Mouse (Mus musculus) left cerebral cortex, postnatal 10 days (tissue): ENCODE results near the gene Fgf18. TPM values are rescaled to one million over a fixed set of nuclear protein-coding genes. Genes with fewer than 3 reads are reported as not detected.
A peak's percentile ranks its signal among the peaks of the same experiment; 100 is the strongest.

ENCODE experiments used
- DNase-seq, 2 experiments: peaks; one replicate each; pipeline ENCODE4 v3.0.0; 2021 to 2022; ENCODE audit warnings: low spot score in 2 of 2, mixed read lengths in 1 of 2; ENCODE audit errors: extremely low spot score in 1 of 2
- intact Hi-C: fragments of 180-260 bp; cut with DNase I; formaldehyde crosslinking; loops from one replicate; pipeline ENCODE4 v1.15.1; 2025
- total RNA-seq, 2 experiments: library from RNA; stranded (reverse); gene quantifications; 2 replicates each; pipeline ENCODE4 v1.2.3; 2021

Gene Fgf18
- total RNA-seq, 2 experiments from 2014 or later: 5.8 to 7.0 TPM

DNA sequence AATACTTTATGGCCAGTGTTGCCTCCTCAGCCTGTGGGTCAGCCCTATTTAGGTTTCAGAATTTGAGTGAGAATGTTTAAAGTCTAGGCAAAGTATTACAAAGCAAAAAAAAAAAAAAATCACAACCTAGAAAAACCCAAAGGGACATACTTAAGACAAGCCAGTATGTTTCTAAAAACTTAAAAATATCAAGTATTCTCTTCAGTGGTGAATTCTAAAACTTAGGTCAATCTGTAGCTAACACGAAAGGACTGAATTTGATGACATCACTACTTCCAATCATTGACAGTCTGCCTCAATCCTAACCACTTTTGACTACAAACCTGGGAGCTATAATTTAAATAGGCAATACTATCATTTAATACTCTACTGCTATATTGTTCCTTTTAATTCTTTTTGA, 5.8 kb upstream of the Fgf18 start:
- intact Hi-C loops: no loop called here
- DNase-seq: no peak

DNA sequence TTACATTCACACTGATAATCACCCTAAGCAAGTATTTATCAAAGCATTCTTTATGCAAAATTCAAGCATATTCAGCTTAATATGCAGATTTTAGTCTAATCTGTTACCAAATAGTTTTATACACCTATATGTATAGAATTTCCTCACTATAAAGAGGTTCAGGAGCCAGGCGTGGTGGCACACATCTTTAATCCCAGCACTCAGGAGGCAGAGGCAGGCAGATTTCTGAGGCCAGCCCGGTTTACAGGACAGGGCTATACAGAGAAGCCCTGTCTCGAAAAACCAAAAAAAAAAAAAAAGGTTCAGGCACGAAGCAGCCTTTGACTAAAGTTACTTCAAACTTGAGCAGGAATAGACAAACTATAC, 4.6 kb upstream of the Fgf18 start:
- intact Hi-C loops: no loop called here

DNA sequence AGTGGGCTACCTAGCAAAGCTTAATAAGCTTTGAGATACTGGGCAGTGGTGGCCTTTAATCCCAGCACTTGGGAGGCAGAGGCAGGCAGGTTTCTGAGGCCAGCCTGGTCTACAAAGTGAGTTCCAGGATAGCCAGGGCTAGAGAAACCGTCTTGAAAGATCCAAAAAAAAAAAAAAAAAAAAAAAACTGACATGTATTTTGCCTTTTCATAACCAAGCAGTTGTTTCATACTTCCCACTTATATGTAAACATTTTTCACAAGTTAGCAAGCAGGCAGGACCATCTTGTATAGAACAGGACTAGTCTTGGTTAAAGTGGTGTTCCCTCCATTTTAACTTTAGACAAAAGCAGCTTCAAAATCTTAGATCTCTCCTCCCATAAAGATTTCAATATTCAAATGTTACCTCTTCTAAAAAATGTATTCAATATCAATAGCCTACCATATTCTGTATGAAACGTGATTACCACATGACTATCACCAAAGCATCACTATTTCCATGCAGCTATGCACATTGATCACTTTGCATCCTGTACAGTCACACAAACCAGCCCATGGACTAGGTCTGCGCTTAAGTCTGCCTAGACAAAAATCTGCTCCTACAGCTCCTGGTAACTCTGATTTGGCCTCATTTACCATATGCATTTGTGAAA, 4.1 kb upstream of the Fgf18 start:
- DNase-seq: no peak
- intact Hi-C loops: no loop called here

More for the DNA sequence above, 4.6 kb upstream of the Fgf18 start:
- no peak for DNase-seq

DNA sequence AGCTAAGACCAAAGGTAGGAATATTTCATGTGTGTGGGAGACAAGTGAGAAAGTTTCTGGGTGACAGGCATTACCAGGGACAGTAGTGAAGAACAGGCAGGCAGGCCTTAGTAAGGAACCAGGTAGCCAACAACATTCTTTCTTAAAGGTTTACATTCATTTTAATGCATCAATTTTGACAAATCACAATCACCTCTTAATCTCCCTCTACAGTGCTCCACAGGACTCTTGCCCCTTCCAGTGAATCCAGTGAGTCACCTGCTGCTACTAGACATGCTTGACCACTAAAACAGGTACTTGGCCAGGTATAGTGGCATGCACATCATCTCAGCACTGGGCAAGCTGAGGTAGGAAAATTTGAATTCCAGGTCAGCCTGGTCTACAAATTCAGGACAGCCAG, 3.2 kb upstream of the Fgf18 start:
- intact Hi-C loops: no loop called here
- no peak for DNase-seq

DNA sequence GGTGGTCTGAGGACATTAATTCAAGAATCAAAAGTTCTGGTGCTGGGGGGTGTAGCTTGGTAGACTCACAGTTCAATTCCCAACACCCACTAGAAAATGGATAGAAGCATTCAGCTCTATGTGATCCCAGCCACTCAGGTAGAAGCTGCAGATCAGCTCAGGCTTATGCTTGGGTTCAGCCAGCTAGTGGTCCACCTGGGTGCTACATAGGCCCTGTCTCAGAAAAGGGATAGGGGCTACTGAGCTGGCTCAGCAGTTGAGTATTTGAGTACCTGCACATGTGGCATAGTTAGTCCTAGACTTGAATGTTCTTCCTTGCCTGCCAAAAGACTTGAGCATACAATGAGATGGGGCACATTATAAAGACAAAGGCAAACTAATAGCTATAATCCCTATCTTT, 2.3 kb upstream of the Fgf18 start:
- intact Hi-C loops: loop anchor here (5.0 kb wide), 2 partner anchors 432 to 967 kb away; no protein-coding TSS in a partner anchor
- no peak for DNase-seq

DNA sequence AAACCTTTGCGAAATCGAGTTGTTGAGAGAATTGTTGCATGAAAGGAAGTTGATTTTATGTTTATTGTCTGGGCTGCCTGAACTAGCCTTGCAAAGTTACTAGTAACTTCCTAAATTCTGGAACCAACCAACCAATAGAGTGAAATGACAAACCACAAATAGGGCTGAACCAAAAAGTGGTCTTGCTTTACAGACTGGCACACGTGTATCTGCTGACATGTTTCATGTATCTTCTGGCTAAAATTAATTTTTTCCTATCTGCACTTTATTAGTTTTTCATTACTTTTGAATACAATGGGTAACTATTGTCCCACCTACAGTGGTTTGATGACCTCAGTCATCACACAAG, 1.9 kb upstream of the Fgf18 start:
- DNase-seq: no peak
- intact Hi-C loops: loop anchor here (5.0 kb wide), 2 partner anchors 432 to 967 kb away; no protein-coding TSS in a partner anchor

DNA sequence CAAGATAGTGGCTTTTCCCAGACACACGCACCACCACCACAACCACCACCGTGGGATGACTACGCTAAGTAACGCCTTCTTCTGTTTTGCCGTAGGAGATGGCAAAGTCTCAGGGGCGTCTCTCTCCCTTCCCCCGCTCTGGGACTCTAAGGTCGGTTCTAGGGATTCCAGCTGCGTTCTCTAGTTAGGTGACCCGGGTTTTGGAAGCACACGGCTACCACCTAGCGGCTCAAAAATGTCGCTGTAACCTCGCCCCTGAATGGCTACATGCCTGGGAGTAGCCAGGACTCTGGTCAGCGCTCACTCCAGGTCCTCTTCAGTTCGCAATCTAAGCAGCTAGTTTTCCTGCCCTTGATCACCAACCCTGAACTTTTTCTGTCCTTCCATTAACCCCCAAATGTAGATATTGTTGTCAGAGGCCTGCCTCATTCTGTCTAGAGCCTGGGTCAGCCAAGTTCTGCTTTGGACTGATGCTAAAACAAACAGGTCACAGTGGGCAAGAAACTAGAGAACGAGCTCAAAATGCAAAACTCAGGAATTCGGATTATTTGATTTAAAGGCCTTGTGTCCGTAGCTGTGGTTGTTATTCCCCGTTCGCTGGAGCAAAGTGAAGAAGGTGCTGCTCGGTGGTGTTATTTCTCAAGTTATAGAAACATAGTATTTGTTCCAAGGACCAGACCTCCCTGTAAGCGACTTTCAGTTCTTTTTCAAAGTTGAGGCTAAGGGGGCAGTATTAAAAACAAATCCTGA, 1.3 kb upstream of the Fgf18 start:
- intact Hi-C loops: loop anchor here (5.0 kb wide), 2 partner anchors 431 to 966 kb away; no protein-coding TSS in a partner anchor
- DNase-seq: peak; percentile 74 to 75

DNA sequence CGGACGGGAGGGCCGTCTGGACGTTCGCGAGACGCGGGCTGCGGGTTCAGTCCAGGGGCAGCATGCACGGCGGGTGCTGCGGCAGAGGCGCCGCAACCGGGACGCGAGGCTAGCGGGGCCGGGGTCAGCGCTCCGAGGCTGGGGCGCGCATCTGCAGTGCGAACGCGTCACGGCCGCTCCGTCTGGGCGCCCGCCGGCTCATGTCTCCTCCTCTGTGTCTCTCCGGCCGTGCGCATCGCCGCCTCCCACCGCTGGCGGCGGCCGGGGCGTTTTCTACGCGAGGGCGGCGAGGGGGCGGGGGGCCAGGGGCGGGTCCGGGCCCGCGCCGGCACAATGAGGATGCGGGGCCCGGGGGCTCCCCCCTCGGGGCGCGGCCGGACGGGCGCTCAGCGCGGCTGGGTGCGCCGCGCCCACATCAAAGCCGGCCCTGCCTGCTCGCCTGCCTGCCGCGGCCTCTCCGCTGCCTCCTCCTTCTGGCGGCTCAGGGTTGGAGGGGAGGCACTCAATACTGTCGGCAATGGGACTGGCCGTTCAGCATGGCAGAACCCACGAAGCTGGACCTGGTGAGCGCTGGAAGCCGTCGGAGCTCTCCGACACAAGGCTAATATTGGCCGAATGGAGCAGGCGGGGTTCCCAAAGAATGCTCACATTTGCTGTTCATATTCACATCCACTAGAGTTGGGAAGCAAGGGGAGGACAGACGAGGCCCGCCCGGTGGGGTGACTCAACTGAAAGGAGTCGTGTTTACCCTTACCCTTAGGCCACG, 555 bp upstream of the Fgf18 start:
- intact Hi-C loops: loop anchor here (5.0 kb wide), 2 partner anchors 430 to 965 kb away; no protein-coding TSS in a partner anchor
- peak in 1 of 2 experiments; percentile 65 for DNase-seq

DNA sequence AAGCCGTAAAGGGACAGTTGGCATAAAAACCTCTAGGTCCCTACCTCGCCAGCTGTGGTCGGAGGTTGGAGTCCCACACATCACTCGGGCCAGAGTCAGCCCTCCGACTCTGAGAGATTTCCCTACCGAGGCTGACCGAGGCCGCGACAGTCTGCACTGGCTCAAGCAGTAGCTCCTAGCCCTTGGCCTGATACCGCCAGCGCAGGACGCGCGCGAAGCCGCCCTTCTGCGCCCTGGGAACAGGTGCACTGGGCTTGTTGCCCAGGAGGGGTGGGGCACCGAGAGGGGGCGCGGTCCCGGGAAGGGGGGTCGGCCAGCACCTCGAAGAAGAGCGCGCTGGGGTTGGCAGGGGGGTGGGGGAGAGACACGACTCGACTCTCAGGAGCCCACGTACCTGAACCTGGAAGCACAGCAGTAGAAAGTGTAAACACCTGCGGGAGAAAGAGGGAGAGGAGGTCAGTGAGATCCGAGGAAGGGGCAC, 509 bp downstream of the Fgf18 start:
- intact Hi-C loops: loop anchor here (5.0 kb wide), 2 partner anchors 429 to 964 kb away; no protein-coding TSS in a partner anchor
- peak; percentile 10 to 60 for DNase-seq

DNA sequence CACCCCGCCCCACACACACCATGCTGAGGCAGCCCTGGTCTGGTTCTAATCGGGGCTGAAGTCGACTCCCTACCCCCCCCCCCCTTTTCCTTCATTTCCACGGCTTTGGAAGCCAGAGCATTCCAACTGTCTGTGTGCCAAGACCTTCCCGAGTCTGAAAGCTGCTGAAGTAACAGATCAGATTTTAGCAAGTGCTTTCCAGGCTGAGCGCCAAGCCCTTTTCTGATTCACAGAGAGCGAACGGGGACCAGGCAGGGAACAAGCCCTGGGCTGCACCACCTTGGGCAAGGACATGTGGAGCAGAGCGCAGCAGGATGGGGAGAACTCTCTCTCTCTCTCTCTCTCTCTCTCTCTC, 1.1 kb downstream of the Fgf18 start:
- intact Hi-C loops: loop anchor here (5.0 kb wide), 2 partner anchors 429 to 964 kb away; no protein-coding TSS in a partner anchor
- DNase-seq: peak; percentile 88 to 92

DNA sequence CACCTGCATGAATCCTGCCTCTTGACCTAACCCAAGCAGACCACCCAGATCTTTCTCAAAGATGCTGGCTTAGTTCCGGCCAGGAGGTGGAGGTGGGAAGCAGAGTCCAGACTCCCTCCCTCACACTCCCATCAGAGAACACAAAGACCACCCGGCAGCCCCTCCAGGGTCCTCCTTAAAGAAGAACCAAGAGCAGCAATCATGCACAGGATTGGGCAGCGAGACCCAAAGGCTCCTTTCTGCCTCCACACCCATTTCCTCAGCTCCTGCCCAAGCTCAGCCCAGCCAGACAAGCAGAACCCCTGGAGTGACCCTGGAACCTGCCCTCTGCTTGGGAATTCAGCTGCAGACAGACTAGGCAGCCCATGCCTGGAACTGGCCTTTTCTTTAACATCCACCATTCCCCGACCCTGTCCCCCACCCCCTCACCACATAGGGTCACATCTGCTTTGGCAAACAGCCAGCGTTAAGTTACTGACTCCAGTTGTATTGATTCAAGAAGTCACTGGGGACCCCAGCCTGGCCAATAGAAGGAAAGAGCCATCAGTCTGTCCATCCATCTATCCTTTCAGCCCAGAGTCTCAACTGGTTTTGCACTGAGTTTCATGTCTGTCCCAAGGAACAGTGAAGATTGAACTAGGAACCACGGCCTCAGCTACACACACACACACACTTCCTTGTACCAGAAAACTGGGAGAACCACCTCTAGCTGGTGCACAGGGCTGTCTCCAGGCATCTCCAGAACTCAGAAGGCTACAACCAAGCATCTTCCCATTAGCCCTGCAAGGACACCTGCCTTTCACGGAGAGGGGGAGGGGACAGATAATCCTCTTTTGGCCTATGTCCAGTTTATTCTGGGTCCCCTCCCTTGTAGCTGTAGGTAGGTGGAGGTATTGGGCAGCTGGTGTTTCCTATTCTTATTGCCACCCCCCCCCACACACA, 1.7 kb downstream of the Fgf18 start:
- peak in 1 of 2 experiments; percentile 29 for DNase-seq
- intact Hi-C loops: loop anchor here (5.0 kb wide), 2 partner anchors 428 to 963 kb away; no protein-coding TSS in a partner anchor

DNA sequence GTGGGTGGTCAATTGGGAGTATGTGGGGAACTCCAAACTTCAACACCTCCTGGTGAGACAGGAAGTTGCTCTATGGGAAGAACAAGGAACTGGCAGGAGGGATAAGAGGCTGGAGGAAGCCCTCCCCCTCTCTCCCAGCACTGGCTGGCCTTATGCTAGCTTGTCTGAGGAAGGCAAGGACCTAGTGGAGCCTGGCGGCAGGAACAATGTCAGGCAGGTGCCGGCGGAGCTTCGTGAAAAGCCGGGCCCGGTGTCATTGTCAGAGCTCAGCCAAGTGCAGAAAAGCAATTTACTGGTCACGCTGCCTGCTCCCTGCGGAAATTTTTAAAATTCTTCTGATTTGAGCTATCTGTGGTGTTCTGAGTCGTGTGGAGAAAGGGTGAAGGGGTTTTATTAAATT, 3.3 kb downstream of the Fgf18 start:
- DNase-seq: no peak
- intact Hi-C loops: no loop called here

DNA sequence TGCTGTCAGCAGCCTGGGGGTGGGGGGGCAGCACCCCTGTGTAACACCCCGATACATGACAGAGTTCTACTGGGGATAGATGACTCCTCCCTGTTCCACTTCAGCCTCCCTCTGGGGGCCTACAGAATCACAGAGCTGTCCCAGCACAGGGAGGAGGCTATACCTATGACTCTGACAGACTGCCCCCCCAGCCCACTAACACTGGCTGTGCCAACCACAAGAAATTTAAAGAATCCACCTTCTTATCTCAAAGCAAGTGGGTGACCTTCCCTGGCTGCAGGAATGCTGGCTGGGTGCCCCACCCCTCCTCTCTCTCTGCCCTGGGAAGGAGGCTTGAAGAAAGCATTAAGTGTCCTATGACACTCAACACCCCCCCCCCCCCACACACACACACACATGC, 4.4 kb downstream of the Fgf18 start:
- no peak for DNase-seq
- intact Hi-C loops: no loop called here

DNA sequence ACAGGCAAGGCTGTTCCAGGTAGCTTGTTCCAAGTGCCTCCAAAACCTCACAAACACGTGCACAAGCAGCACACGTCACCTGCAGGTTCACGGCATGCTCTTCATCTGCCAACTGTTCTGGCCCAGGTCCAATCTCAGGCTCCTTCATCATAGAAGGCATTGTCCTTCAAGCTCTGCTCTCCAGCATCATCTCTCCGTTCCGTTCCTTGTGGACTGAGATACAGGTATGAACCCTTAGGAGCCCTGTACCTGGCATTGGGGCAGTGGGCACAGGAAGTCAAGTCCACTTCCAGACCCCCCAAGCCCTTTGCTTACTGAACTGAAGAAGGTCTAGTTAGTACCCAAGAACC, 7.1 kb downstream of the Fgf18 start:
- no peak for DNase-seq
- intact Hi-C loops: no loop called here

DNA sequence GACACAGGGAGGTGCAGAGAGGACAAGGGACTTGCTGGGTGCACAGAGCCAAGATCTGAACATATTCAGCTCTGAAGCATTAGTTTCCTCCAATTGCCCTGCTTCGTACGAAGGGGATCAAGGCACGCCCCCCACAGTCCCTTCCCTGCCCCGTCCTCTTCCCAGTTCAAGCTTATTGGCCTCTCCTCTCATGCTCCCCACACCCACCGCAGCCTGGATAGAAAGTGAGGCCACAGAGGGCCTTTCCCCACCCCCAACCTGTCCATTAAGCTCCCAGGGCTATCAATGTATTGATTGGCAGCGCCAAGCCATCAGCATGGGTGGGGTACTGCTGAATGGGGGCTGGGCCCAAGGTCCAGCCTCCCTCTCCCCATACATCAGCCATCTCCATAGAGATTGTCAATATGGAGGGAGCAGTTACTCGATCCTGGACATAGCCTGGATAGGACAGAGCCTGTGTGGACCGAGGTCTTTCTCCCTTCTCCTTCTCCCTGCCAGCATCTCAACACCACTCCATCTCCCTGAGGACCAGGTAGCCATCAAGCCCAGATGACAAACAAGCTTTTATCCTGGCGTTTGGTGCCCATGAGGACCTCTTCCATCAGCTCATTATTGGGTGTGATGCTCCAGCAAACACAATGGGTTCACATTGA, 7.6 kb downstream of the Fgf18 start:
- intact Hi-C loops: no loop called here
- no peak for DNase-seq

DNA sequence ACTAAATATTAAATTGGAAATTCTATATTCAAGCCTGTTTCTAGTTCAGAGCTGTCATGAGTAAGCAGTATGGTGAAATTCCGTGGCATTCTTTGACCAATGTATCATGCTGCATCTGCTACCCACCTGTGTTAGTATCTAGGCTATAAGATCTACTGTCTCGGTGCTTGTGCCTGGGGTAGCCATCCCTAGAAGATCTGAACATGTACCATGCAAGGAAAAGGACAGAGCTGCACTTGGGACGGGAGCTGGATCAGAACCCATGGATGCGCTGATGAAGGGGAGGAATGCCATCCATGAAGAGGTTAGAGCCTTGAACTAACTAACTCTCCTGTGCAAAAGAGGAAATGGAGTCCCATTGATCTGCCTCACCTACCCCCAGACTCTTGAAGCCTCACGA, 8.5 kb downstream of the Fgf18 start:
- no peak for DNase-seq
- intact Hi-C loops: no loop called here

DNA sequence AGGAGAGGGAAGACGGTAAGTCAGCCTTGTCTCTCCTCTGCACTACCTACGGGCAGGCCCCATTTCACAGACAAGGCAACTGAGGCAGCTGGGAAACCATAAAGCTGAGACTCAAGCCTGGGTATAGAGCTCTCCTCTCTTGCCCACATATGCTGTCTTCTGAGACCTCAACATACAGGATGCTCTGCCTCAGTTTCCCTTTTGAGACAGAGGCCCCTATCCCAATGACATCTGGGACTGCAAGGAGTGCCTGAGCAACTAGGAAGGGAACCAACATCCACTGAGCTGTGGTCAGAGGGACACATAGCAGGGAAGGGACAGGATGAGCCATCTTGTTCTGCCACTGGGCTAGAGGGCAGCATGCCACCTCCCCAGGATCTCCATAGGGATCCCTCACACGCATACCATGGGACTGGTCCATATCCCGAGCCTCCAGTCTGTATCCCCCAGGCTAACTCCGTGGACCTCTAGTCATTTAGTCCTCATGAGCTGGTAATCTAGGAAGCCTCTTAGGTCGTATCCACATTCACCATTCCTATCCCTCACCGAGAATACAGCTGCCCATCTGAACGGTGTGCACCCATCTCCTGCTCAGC, 12.7 kb downstream of the Fgf18 start:
- intact Hi-C loops: no loop called here
- DNase-seq: no peak
